Mouse (Mus musculus) mature B cell (primary cell): ENCODE results near the gene Pim2.
"Not testable (repeated sequence)": the region's sequence is repeated elsewhere in the genome, so short reads cannot be mapped to it uniquely, and the experiment has no call there.

ENCODE experiments used
- in situ Hi-C: fragments of 300-500 bp; cut with MboI; formaldehyde crosslinking; loops from 2 replicates; pipeline ENCODE4 v1.14.3; 2019

The Pim2 gene

DNA sequence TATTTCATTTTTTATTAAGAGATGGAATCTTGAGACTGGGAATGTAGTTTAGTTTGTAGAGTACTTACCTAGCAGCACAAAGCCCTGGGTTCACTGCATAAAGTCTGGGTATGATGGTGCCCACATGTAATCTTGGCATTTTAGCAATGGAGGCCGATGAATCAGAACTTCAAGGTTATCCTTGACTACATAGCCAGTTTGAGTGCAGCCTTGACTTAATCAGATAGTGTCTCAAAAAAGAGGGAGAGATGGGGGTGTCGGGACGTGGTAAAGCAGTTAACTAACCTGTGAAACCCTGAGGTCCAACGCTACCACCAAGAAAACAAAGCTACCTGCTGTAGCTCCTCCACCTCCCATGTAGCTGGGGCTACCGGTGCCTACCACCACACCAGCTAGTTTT lies 26.4 kb downstream of the Pim2 start:
- in situ Hi-C loops, result no loop called here

- in situ Hi-C loops, result no loop called here
Measured at GRCm38 (mm10) chrX:7907735-7908134, 29.7 kb downstream of the Pim2 start, which contains the start of gene Gm10491. Gene Gm10491, minus strand, starts transcription at chrX:7907835.

DNA sequence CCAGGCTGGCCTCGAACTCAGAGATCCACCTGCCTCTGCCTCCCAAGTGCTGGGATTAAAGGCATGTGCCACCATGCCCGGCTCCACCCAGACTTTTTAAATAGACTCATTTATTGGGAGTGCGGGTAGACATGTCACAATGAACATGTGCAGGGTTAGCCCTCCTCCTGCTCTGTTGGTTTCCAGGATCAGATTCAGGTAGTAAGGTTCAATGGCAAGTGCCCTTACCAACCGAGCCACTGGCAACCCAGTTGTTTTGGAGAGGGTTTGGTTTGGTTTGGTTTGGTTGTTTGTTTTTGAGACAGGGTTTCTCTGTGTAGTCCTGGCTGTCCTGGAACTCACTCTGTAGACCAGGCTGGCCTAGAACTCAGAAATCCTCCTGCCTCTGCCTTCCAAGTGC lies 31.2 kb downstream of the Pim2 start, which contains the start of gene Gm10490:
Gm10490 (plus strand) TSS at position 301 of the 400 bp plus-strand sequence.
- in situ Hi-C loops, result not testable (repeated sequence)

DNA sequence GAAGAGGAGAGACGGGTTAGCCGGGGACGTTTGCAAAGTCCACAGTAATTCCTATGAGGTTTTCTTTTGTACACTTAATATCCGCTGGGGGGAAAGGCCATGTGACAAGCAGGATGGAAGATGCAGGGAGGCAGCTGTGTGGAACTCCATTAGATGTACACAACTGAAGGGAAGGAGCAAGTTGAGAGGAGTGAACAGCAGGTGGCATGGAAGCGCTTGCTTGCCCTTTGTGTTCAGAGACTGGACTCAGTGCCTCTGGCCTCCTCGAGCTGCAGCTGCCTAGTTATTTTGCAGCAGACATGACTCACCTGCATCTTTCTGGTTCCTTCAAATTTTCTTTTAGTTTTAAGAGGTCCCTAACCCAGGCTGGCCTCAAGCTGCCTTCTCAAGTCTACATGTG lies 32.4 kb downstream of the Pim2 start:
- in situ Hi-C loops, result no loop called here

GRCm38 (mm10) chrX:7915669-7916068 lies 37.6 kb downstream of the Pim2 start:
- in situ Hi-C loops, result not testable (repeated sequence)

DNA sequence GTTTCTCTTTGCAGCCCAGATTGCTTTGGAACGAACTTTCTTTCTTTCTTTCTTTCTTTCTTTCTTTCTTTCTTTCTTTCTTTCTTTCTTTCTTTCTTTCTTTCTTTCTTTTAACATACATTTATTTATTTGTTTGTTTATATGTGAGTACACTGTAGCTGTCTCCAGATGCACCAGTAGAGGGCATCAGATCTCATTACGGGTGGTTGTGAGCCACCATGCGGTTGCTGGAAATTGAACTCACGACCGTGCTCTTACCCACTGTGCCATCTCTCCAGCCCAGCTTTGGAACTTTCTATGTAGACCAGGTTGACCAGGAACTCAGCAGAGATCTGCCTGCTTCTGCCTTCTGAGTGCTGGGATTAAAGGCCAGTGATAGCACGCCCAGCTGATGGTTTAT lies 39.9 kb downstream of the Pim2 start:
- in situ Hi-C loops, result not testable (repeated sequence)

DNA sequence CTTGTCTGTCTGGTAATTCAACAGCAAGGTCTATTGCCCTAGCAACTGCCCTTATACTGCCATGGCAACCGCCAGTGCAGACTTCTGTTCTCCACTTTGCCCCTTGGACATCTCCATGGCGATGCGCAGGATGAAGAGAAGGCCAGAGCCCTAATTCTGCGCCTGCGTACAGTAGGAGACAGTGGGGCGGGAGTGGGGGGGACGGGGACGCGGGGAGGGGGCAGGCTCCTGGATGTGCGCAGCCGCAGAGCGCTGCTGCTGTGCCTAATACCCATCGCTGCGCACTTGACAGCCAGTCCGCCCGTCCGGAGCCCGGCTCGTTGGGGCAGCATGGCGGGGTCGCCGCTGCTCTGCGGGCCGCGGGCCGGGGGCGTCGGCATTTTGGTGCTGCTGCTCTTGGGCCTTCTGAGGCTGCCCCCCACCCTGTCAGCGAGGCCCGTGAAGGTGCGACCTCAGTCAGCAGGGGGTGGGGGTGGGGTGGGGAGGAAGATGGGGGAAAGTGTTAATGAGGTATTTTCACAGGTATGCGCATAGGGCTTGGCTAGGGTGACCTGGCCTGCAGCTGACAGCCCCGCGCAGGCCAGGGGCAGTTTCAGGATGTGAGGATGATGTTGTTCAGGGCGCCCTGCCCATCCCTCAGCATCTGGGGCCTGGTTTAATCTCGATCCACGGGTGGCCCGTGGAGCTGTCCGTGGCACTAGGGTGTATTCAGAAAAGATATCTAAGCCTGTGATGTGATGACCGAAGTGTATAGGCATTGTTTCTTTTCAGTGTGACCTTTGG lies 41.7 kb downstream of the Pim2 start, which contains the start of gene Pcsk1n:
Pcsk1n (plus strand) TSS at position 222 of the 783 bp plus-strand sequence.
- in situ Hi-C loops, result no loop called here

GRCm38 (mm10) chrX:7922032-7922431 lies 44.0 kb downstream of the Pim2 start:
- in situ Hi-C loops, result no loop called here

DNA sequence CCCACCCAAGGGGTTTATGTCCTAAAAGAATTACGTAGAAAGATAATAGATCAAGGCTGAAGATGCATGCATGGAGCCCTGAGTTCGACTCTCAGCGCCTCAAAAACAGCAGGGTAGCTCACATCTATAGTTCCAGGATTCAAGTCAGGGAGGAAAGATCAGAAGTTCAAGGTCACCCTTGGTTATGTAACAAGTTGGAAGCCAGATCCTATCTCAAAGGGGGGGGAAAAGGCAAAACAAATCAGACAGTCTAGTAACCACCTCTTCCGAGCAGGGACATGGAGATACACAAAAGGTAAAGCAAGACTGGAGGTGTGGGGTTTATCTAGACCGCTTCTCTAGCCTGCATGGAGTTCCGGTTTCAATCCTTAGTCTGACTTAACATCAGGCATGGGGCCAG lies 48.2 kb downstream of the Pim2 start:
- in situ Hi-C loops, result no loop called here

- in situ Hi-C loops, result no loop called here
Measured at GRCm38 (mm10) chrX:7927116-7927515, 49.1 kb downstream of the Pim2 start.

DNA sequence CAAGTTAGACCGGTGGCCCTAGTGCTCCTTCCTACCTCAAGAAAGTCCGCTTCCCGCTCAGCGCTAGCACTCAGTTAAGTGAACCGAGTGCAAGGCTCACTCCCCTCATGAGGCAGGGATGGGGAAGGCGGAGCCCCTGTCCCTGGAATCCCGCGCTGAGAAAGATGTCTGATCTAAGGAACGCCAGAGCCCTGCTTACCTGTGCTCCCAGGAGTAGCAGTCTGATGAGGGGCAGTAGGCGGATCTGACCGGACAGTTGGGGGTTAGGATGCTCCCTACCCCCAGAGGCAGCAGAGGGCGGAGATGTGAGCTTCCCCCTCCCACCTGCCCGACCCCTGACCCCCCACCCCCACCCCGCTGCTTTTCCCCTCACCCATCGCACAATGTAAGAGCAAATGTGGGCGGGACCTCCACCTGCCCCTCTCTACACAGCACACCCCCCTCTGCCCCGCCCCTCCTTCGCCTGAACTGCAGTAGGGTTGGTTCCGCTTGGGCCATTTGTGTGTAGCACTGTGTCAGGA lies 50.3 kb downstream of the Pim2 start, which contains the start of gene Eras:
Eras (minus strand) TSS at position 338 of the 521 bp plus-strand sequence.
- in situ Hi-C loops, result no loop called here
